Mouse (Mus musculus) stomach, embryonic 14.5 days (tissue): ENCODE measurements at regions not wholly inside any gene's neighbourhood (a gene's known extent, or its start where the extent isn't known, plus 50 kb on each side); places are given as distances from the start of the nearest gene placed in this dataset.

Experiments used
- ATAC-seq: fragments of 200-750 bp; cut with Nextera tagmentation; 2 replicates; pipeline ENCODE4 v1.8.0; 2017; ENCODE audit warnings: low read depth, moderate TSS enrichment; ENCODE audit not compliant: insufficient number of reproducible peaks, insufficient read depth, low FRiP score
- H3K27ac ChIP-seq: fragments of 300-500 bp; sonication (generic); 2 replicates; pipeline ENCODE4 v1.5.1; 2014; ENCODE audit warnings: mild to moderate bottlenecking, low read length, moderate library complexity, mixed read lengths
- H3K27me3 ChIP-seq: fragments of 300-500 bp; sonication (generic); 2 replicates; pipeline ENCODE4 v1.6.1; 2014; ENCODE audit warnings: low read length, control low read depth, mixed read lengths; ENCODE audit not compliant: control insufficient read depth, insufficient read depth
- H3K36me3 ChIP-seq: fragments of 300-500 bp; sonication (generic); 2 replicates; pipeline ENCODE4 v1.6.1; 2014; ENCODE audit warnings: mild to moderate bottlenecking, control low read depth, low read length, moderate library complexity, mixed read lengths; ENCODE audit not compliant: control insufficient read depth, insufficient read depth
- H3K4me1 ChIP-seq: fragments of 300-500 bp; sonication (generic); 2 replicates; pipeline ENCODE4 v1.6.1; 2014; ENCODE audit warnings: low read length, control low read depth, mixed read lengths; ENCODE audit not compliant: control insufficient read depth, insufficient read depth
- H3K4me2 ChIP-seq: fragments of 300-500 bp; sonication (generic); replicated peaks from 2 replicates; pipeline ENCODE4 v1.6.1; 2014; ENCODE audit warnings: low read depth, low read length, control low read depth
- H3K4me3 ChIP-seq: fragments of 300-500 bp; sonication (generic); 2 replicates; pipeline ENCODE4 v1.5.1; 2014; ENCODE audit warnings: low read depth, low read length, control low read depth
- H3K9ac ChIP-seq: fragments of 300-500 bp; sonication (generic); replicated peaks from 2 replicates; pipeline ENCODE4 v1.6.1; 2014; ENCODE audit warnings: low read depth, mild to moderate bottlenecking, control low read depth, low read length, moderate library complexity, mixed read lengths
- H3K9me3 ChIP-seq: fragments of 300-500 bp; sonication (generic); 2 replicates; pipeline ENCODE4 v1.6.1; 2016; ENCODE audit warnings: low read depth, low read length, control low read depth; ENCODE audit not compliant: control insufficient read depth
- WGBS: fragments of 180-500 bp; shearing (Covaris S2); extraction: QIAGEN DNeasy Blood & Tissue Kit; methylation state at CpG from one replicate; pipeline ENCODE4 v1.1.7; 2014; 5-methylcytosine and 5-hydroxymethylcytosine counted together

DNA sequence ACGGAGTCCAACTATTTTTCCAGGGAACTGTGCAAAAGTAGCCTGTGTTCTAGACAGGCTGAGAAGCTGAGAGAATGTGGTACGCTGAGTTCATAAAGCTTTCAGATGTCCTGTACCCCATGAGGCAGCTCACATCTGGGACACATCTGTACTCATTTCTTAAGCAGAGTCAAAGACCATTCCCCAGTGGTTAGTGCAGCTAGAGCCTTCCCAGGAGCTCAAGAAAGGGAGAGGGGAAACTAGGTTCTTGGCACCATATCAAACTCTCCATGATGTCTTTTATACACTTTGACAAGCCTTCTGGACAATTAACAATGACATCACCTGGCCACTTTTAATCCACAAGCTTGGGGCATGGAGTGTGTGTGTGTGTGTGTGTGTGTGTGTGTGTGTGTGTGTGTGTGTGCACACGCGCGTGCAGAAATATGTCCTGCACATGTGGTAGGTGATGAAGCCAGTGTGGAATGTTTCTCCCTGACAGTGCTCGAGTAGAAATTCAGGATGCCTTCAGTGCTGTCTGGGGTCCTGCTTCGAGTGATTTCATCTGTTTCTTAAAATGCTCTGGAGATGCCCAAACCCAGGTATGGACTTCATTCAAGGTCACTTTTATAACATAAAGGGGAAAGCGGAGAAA is 121.1 kb upstream of the Dock1 start:
- Histone ChIP-seq H3K4me3 (no peak overlapping the region), H3K4me1 (no peaks in the 10 kb centered on the region; the same call in 1 of the 2 replicates), H3K36me3 (no peaks in the 10 kb centered on the region), H3K4me2 (no peak overlapping the region), H3K9me3 (no peaks in the 10 kb centered on the region), H3K27ac (no peak overlapping the region), H3K27me3 (no peaks in the 10 kb centered on the region), H3K9ac (no peak overlapping the region)
- 70% methylated on average over 8 of the region's 8 CpGs for WGBS
- no peak for ATAC-seq

GRCm38 (mm10) chr7:134550221-134550809 is 120.1 kb upstream of the Dock1 start:
- H3K27ac ChIP-seq, result no peak overlapping the region
- WGBS, result 49% methylated on average over 7 of the region's 7 CpGs
- no peaks in the 10 kb centered on the region for H3K9me3 ChIP-seq
- no peak for ATAC-seq
- no peak overlapping the region for H3K9ac ChIP-seq
- H3K4me2 ChIP-seq, result no peak overlapping the region
- no peaks in the 10 kb centered on the region for H3K27me3 ChIP-seq
- H3K4me1 ChIP-seq, result no peaks in the 10 kb centered on the region; the same call in 1 of the 2 replicates
- H3K4me3 ChIP-seq, result no peak overlapping the region
- H3K36me3 ChIP-seq, result no peaks in the 10 kb centered on the region

DNA sequence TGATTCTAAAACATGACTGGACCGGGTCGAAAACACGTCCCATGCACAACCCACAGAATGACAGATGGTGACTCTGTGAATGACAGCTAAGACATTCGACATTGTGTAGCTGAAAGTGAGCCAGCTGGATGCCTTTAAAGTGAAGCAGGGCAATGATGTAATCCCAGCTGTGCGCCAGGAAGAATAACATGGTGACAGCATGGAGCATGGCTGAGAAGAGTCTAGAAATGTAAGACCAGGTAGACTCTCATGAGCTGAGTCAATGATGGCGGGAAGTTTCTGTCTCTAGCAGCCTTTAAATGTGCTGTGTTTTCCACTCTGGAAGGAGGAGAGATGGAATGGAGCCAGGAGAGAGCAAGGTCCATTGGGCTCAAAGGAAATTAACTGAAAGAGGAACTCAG is 118.4 kb upstream of the Dock1 start:
- Histone ChIP-seq H3K4me2 (no peak overlapping the region), H3K9me3 (no peaks in the 10 kb centered on the region), H3K4me1 (no peaks in the 10 kb centered on the region; the same call in 1 of the 2 replicates), H3K27me3 (no peaks in the 10 kb centered on the region), H3K4me3 (no peak overlapping the region), H3K9ac (no peak overlapping the region), H3K36me3 (no peaks in the 10 kb centered on the region), H3K27ac (no peak overlapping the region)
- no peak for ATAC-seq
- WGBS, result 64% methylated on average over 6 of the region's 6 CpGs

DNA sequence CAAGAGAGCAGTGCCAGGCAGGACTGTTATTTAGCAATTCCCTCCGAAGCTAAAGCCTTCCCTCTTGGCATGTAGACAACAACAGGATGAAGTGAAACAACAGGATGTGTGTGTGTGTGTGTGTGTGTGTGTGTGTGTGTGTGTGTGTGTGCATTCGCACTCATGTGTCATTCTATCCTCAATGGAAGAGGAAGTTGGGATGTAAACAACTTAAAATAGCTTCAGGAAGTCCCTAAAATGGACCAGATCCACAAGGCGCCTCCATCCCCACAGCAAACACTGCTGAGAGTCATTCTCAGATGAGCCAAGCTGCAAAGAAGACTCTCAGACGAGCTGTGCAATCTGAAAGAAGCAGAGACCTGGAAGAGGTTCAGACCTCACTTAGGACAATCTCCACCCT is 114.4 kb upstream of the Dock1 start:
- WGBS, result 58% methylated on average over 4 of the region's 4 CpGs
- Histone ChIP-seq H3K4me3 (no peak overlapping the region), H3K36me3 (no peaks in the 10 kb centered on the region), H3K27me3 (no peaks in the 10 kb centered on the region), H3K4me2 (no peak overlapping the region), H3K27ac (no peak overlapping the region), H3K9me3 (no peaks in the 10 kb centered on the region; the same call in 1 of the 2 replicates), H3K9ac (no peak overlapping the region), H3K4me1 (no peaks in the 10 kb centered on the region)
- ATAC-seq, result no peak

GRCm38 (mm10) chr7:134566322-134566721 is 104.1 kb upstream of the Dock1 start:
- Histone ChIP-seq H3K27ac (no peak overlapping the region), H3K9ac (no peak overlapping the region), H3K4me2 (no peak overlapping the region), H3K9me3 (no peaks in the 10 kb centered on the region), H3K27me3 (no peaks in the 10 kb centered on the region), H3K4me3 (no peak overlapping the region), H3K4me1 (0 out of 2 replicates have a peak, but pooled peaks cover 3% of the 10 kb centered on the region), H3K36me3 (no peaks in the 10 kb centered on the region)
- 68% methylated on average over 5 of the region's 5 CpGs for WGBS
- no peak for ATAC-seq

GRCm38 (mm10) chr7:134569247-134569646 is 101.2 kb upstream of the Dock1 start:
- no peak overlapping the region for H3K27ac ChIP-seq
- H3K27me3 ChIP-seq, result no peaks in the 10 kb centered on the region
- H3K4me1 ChIP-seq, result 0 out of 2 replicates have a peak, but pooled peaks cover 3% of the 10 kb centered on the region
- no peak overlapping the region for H3K4me3 ChIP-seq
- no peaks in the 10 kb centered on the region for H3K9me3 ChIP-seq
- ATAC-seq, result no peak
- H3K9ac ChIP-seq, result no peak overlapping the region
- no peak overlapping the region for H3K4me2 ChIP-seq
- H3K36me3 ChIP-seq, result no peaks in the 10 kb centered on the region
- 70% methylated on average over 3 of the region's 3 CpGs for WGBS

DNA sequence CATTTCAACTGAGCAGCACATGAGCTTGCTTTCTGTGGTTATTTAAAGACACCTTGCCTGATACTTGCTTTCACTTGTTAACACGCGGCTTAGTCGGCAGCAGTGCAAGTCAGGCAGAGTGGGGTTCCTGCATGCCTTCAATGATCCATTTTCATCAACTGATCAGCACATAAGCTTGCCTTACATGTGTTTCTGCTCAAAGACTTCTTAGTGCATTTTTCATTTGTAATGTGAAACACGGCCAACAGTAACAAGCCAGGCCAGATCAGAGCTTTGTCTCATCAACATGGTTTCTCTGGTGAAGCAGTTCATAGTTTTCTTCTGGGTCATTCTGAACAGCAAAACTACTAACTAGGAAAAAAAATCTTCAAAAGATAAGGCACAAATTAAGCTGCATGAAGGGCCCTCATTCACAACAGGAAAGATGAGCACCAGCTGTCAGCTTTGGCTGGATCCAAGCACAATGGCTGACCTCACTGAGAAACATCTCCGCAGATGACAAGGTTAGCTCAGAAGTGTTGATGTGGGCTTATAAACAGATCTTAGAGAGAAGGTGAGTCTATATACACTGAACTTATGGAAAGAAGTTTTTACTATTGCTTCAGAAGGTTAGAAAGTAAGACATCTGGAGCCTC is 100.2 kb upstream of the Dock1 start:
- Histone ChIP-seq H3K4me1 (0 out of 2 replicates have a peak, but pooled peaks cover 3% of the 10 kb centered on the region), H3K4me3 (no peak overlapping the region), H3K27ac (no peak overlapping the region; the same call in 1 of the 2 replicates), H3K27me3 (no peaks in the 10 kb centered on the region), H3K9ac (no peak overlapping the region), H3K9me3 (no peaks in the 10 kb centered on the region), H3K4me2 (no peak overlapping the region), H3K36me3 (no peaks in the 10 kb centered on the region)
- no peak for ATAC-seq
- WGBS, result 68% methylated on average over 5 of the region's 5 CpGs

- Histone ChIP-seq H3K36me3 (no peaks in the 10 kb centered on the region), H3K27me3 (no peaks in the 10 kb centered on the region), H3K27ac (no peak overlapping the region), H3K4me2 (no peak overlapping the region), H3K4me1 (no peaks in the 10 kb centered on the region), H3K9ac (no peak overlapping the region), H3K9me3 (no peaks in the 10 kb centered on the region), H3K4me3 (no peak overlapping the region)
- no peak for ATAC-seq
These were observed 88.7 kb upstream of the Dock1 start for GRCm38 (mm10) chr7:134581746-134582145.
